Mouse (Mus musculus): ENCODE data around the gene Smyd4. TPM values are rescaled to one million over a fixed set of nuclear protein-coding genes. Genes with fewer than 3 reads are reported as not detected.

Gene Smyd4
- total and polyA plus RNA-seq, 2 experiments from 2014 or later = 14.1 to 17.7 TPM

GRCm38 (mm10) chr11:75421375-75422012 lies 73.3 kb downstream of the Smyd4 start:
- no peak overlapping the region for H3K27ac ChIP-seq
- no peaks in the 10 kb centered on the region for H3K27me3 ChIP-seq (ENCODE audit: insufficient read depth, low read length)
- ATAC-seq = no peak
- WGBS = 46% methylated on average over 6 of the region's 6 CpGs
- no peak overlapping the region for H3K4me3 ChIP-seq (ENCODE audit: low read length)
- H3K4me2 ChIP-seq (ENCODE audit: low read depth, low read length) = no peak overlapping the region
- no peak for TF ChIP-seq CTCF (IDR thresholded peaks at IDR 0.05; ENCODE audit: low read depth)
- no peaks in the 10 kb centered on the region for H3K9me3 ChIP-seq (ENCODE audit: low read length)
- no peaks in the 10 kb centered on the region for H3K36me3 ChIP-seq (ENCODE audit: insufficient read depth, low read length)
- H3K4me1 ChIP-seq (ENCODE audit: insufficient read depth, low read length) = no peaks in the 10 kb centered on the region
- no peak for DNase-seq (ENCODE audit: low spot score)
- no peak overlapping the region for H3K9ac ChIP-seq (replicated peaks; ENCODE audit: low read length)

- H3K4me3 ChIP-seq (ENCODE audit: low read length) = no peak within 1 kb of the TSS
- 49% methylated on average over 10 of the region's 10 CpGs for WGBS
These were observed 74.0 kb downstream of the Smyd4 start, which contains the start of gene Serpinf1 for GRCm38 (mm10) chr11:75422013-75422792. Gene Serpinf1, minus strand, starts transcription at chr11:75422701.

GRCm38 (mm10) chr11:75423091-75423490 lies 74.9 kb downstream of the Smyd4 start:
- H3K27ac ChIP-seq = no peak overlapping the region
- H3K4me3 ChIP-seq (ENCODE audit: low read length) = no peak overlapping the region
- no peak overlapping the region for H3K9ac ChIP-seq (replicated peaks; ENCODE audit: low read length)
- no peak for TF ChIP-seq CTCF (IDR thresholded peaks at IDR 0.05; ENCODE audit: low read depth)
- no peak for ATAC-seq
- no peaks in the 10 kb centered on the region for H3K36me3 ChIP-seq (ENCODE audit: insufficient read depth, low read length)
- H3K4me1 ChIP-seq (ENCODE audit: insufficient read depth, low read length) = no peaks in the 10 kb centered on the region
- DNase-seq (ENCODE audit: low spot score) = no peak
- no peaks in the 10 kb centered on the region for H3K9me3 ChIP-seq (ENCODE audit: low read length)
- H3K27me3 ChIP-seq (ENCODE audit: insufficient read depth, low read length) = no peaks in the 10 kb centered on the region
- WGBS = 85% methylated on average over 3 of the region's 3 CpGs
- no peak overlapping the region for H3K4me2 ChIP-seq (ENCODE audit: low read depth, low read length)

More at GRCm38 (mm10) chr11:75422013-75422792, 74.0 kb downstream of the Smyd4 start, which contains the start of gene Serpinf1:
- H3K27me3 ChIP-seq (ENCODE audit: insufficient read depth, low read length) = no peaks in the 10 kb centered on the region
- no peak within 1 kb of the TSS for H3K27ac ChIP-seq
- no peaks in the 10 kb centered on the region for H3K4me1 ChIP-seq (ENCODE audit: insufficient read depth, low read length)
- TF ChIP-seq CTCF (IDR thresholded peaks at IDR 0.05; ENCODE audit: low read depth) = no peak
- no peak within 1 kb of the TSS for H3K9ac ChIP-seq (replicated peaks; ENCODE audit: low read length)
- H3K36me3 ChIP-seq (ENCODE audit: insufficient read depth, low read length) = no peaks in the 10 kb centered on the region
- H3K4me2 ChIP-seq (ENCODE audit: low read depth, low read length) = no peak within 1 kb of the TSS
- ATAC-seq (no peak), DNase-seq (ENCODE audit: low spot score) (no peak)
- H3K9me3 ChIP-seq (ENCODE audit: low read length) = no peaks in the 10 kb centered on the region

- H3K9me3 ChIP-seq (ENCODE audit: low read length) = no peaks in the 10 kb centered on the region
- no peaks in the 10 kb centered on the region for H3K4me1 ChIP-seq (ENCODE audit: insufficient read depth, low read length)
- H3K9ac ChIP-seq (replicated peaks; ENCODE audit: low read length) = no peak overlapping the region
- no peak overlapping the region for H3K27ac ChIP-seq
- TF ChIP-seq CTCF (IDR thresholded peaks at IDR 0.05; ENCODE audit: low read depth) = no peak
- 89% methylated on average over 9 of the region's 9 CpGs for WGBS
- H3K36me3 ChIP-seq (ENCODE audit: insufficient read depth, low read length) = no peaks in the 10 kb centered on the region
- ATAC-seq (no peak), DNase-seq (ENCODE audit: low spot score) (no peak)
- no peak overlapping the region for H3K4me3 ChIP-seq (ENCODE audit: low read length)
- no peaks in the 10 kb centered on the region for H3K27me3 ChIP-seq (ENCODE audit: insufficient read depth, low read length)
- H3K4me2 ChIP-seq (ENCODE audit: low read depth, low read length) = no peak overlapping the region
These were observed 75.8 kb downstream of the Smyd4 start for GRCm38 (mm10) chr11:75424033-75424432.

GRCm38 (mm10) chr11:75424459-75424858 lies 76.2 kb downstream of the Smyd4 start:
- WGBS = 91% methylated on average over 3 of the region's 3 CpGs
- Histone ChIP-seq H3K27me3 (ENCODE audit: insufficient read depth, low read length) (no peaks in the 10 kb centered on the region), H3K27ac (no peak overlapping the region), H3K4me2 (ENCODE audit: low read depth, low read length) (no peak overlapping the region), H3K36me3 (ENCODE audit: insufficient read depth, low read length) (no peaks in the 10 kb centered on the region), H3K9me3 (ENCODE audit: low read length) (no peaks in the 10 kb centered on the region), H3K9ac (replicated peaks; ENCODE audit: low read length) (no peak overlapping the region), H3K4me1 (ENCODE audit: insufficient read depth, low read length) (no peaks in the 10 kb centered on the region), H3K4me3 (ENCODE audit: low read length) (no peak overlapping the region)
- DNase-seq (ENCODE audit: low spot score) (no peak), ATAC-seq (no peak)
- TF ChIP-seq CTCF (IDR thresholded peaks at IDR 0.05; ENCODE audit: low read depth) = no peak

- 88% methylated on average over 9 of the region's 9 CpGs for whole genome bisulfite sequencing
- Histone ChIP-seq H3K4me2 (ENCODE audit: low read depth, low read length) (no peak overlapping the region), H3K9me3 (ENCODE audit: low read length) (no peaks in the 10 kb centered on the region), H3K36me3 (ENCODE audit: insufficient read depth, low read length) (no peaks in the 10 kb centered on the region), H3K27me3 (ENCODE audit: insufficient read depth, low read length) (no peaks in the 10 kb centered on the region), H3K4me1 (ENCODE audit: insufficient read depth, low read length) (no peaks in the 10 kb centered on the region), H3K9ac (replicated peaks; ENCODE audit: low read length) (no peak overlapping the region), H3K27ac (no peak overlapping the region), H3K4me3 (ENCODE audit: low read length) (no peak overlapping the region)
- TF ChIP-seq CTCF (IDR thresholded peaks at IDR 0.05; ENCODE audit: low read depth) = no peak
- no peak for ATAC-seq
- DNase-seq (ENCODE audit: low spot score) = no peak
These were observed 80.9 kb downstream of the Smyd4 start for GRCm38 (mm10) chr11:75429019-75429705.

Data from hindbrain, postnatal 0 days (tissue).